Mouse (Mus musculus): Measurements from ENCODE around the gene Grap.
"Not testable (repeated sequence)": the region's sequence is repeated elsewhere in the genome, so short reads cannot be mapped to it uniquely, and the experiment has no call there.

Grap gene

GRCm38 (mm10) chr11:61652686-61653447 lies at the start of gene Grap:
Gene Grap (plus strand): TSS chr11:61653265.
- DNase-seq = no peak

GRCm38 (mm10) chr11:61608072-61608471 lies 45.0 kb upstream of the Grap start:
- no peak for DNase-seq

- DNase-seq = no peak
Measured at GRCm38 (mm10) chr11:61611197-61611596, 41.9 kb upstream of the Grap start.

GRCm38 (mm10) chr11:61612116-61612635 lies 40.9 kb upstream of the Grap start:
- no peak for DNase-seq

- DNase-seq = no peak
Measured at GRCm38 (mm10) chr11:61614401-61614800, 38.7 kb upstream of the Grap start.

- DNase-seq = no peak
Measured at GRCm38 (mm10) chr11:61615686-61616522, 37.2 kb upstream of the Grap start.

GRCm38 (mm10) chr11:61616523-61617292 lies 36.4 kb upstream of the Grap start:
- no peak for DNase-seq

GRCm38 (mm10) chr11:61617293-61617975 lies 35.6 kb upstream of the Grap start:
- DNase-seq = no peak

GRCm38 (mm10) chr11:61618131-61618530 lies 34.9 kb upstream of the Grap start:
- DNase-seq = no peak

- DNase-seq = no peak
Measured at GRCm38 (mm10) chr11:61618571-61618970, 34.5 kb upstream of the Grap start.

GRCm38 (mm10) chr11:61619356-61619755 lies 33.7 kb upstream of the Grap start:
- no peak for DNase-seq

- DNase-seq = peak; percentile 55
Measured at GRCm38 (mm10) chr11:61619791-61620241, 33.2 kb upstream of the Grap start.

GRCm38 (mm10) chr11:61620254-61620670 lies 32.8 kb upstream of the Grap start:
- DNase-seq = peak; percentile 84

GRCm38 (mm10) chr11:61620762-61621161 lies 32.3 kb upstream of the Grap start:
- no peak for DNase-seq

- peak; percentile 56 for DNase-seq
Measured at GRCm38 (mm10) chr11:61625136-61625535, 27.9 kb upstream of the Grap start.

- DNase-seq = no peak
Measured at GRCm38 (mm10) chr11:61626509-61626908, 26.6 kb upstream of the Grap start.

GRCm38 (mm10) chr11:61629621-61630020 lies 23.4 kb upstream of the Grap start:
- DNase-seq = no peak

GRCm38 (mm10) chr11:61636309-61636708 lies 16.8 kb upstream of the Grap start:
- not testable (repeated sequence) for DNase-seq

GRCm38 (mm10) chr11:61637413-61637812 lies 15.7 kb upstream of the Grap start:
- DNase-seq = no peak

GRCm38 (mm10) chr11:61637856-61638255 lies 15.2 kb upstream of the Grap start:
- DNase-seq = no peak

- no peak for DNase-seq
Measured at GRCm38 (mm10) chr11:61638764-61639536, 14.1 kb upstream of the Grap start.
